In the genomic region with DNA sequence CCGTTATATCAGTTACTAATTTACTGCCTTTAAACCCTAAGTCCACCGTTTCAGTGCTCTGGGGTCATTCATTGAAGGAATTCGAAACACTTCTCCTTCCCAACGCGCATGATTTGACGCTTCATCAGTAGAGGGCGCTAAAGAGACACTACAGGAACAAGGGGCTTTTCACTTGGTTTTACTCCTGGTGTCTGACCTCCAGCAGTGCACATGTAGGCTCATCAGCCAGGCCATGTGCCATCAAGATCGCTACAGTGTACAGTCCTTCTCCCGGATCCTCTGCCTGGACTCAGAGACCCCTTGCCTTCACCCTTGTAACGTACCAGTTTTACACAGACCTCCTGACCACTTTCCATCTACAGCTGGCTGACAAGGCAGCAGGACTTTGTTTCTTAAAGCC, we compare ENCODE assay signal across 9 mouse cellular contexts.
A peak's percentile ranks its signal among the peaks of the same experiment; 100 is the strongest.
DNase-seq lines count a peak whose midpoint lies in the region; ATAC-seq and TF ChIP-seq lines count a peak whose summit lies in the region.
"Had no signal": no experiment of that assay in that cellular context is flagged by ENCODE, and none has a peak within 500 bp of the region (broad histone marks: within the 10 kb centered on the region; RNA-seq: fewer than 3 reads in every experiment).

No protein-coding gene starts in this region.

- no peak overlapping the region for H3K4me2 ChIP-seq in hindbrain, embryonic 12.5 days (replicated peaks)
- H3K4me2 ChIP-seq in lung, postnatal 0 days (replicated peaks; ENCODE audit: low read depth, low read length): no peak overlapping the region
- H3K4me2 ChIP-seq: liver, embryonic 15.5 days had no signal

- TF ChIP-seq EP300 in lung, postnatal 0 days (IDR thresholded peaks at IDR 0.05): no peak

- no peaks in the 10 kb centered on the region; the same call in 1 of the 2 replicates for H3K27me3 ChIP-seq in hindbrain, embryonic 12.5 days
- H3K27me3 ChIP-seq in lung, postnatal 0 days (replicated peaks; ENCODE audit: insufficient read depth, low read length): no peaks in the 10 kb centered on the region
- H3K27me3 ChIP-seq: liver, embryonic 15.5 days had no signal

- H3K4me1 ChIP-seq in hindbrain, embryonic 12.5 days: peaks cover 6% of the 10 kb centered on the region; the same call in 1 of the 2 replicates
- no peaks in the 10 kb centered on the region for H3K4me1 ChIP-seq in lung, postnatal 0 days (ENCODE audit: insufficient read depth, low read depth, low read length)
- H3K4me1 ChIP-seq: liver, embryonic 15.5 days had no signal

- DNase-seq in MEL-GATA-1-ER (ENCODE audit: extremely low read depth, low read depth): peak; percentile 73
- peak; percentile 32 for DNase-seq in cerebellum, adult 11 months
- DNase-seq in layer of hippocampus, adult 9-11 months: peak; percentile 73
- DNase-seq in lung, postnatal 0 days (ENCODE audit: low spot score): peak; percentile 89
- peak; percentile 51 for DNase-seq in ovary, postnatal 36 days (ENCODE audit: low spot score)
- peak; percentile 61 for DNase-seq in thymus, postnatal 4 days

- H3K9me3 ChIP-seq in hindbrain, embryonic 12.5 days (replicated peaks): no peaks in the 10 kb centered on the region
- no peaks in the 10 kb centered on the region for H3K9me3 ChIP-seq in lung, postnatal 0 days (ENCODE audit: low read length)
- H3K9me3 ChIP-seq: liver, embryonic 15.5 days had no signal

- peak; percentile 97 for TF ChIP-seq CTCF in lung, postnatal 0 days (IDR thresholded peaks at IDR 0.05)

- H3K27ac ChIP-seq in hindbrain, embryonic 12.5 days: no peak overlapping the region
- H3K27ac ChIP-seq in lung, postnatal 0 days (ENCODE audit: low read length): no peak overlapping the region
- H3K27ac ChIP-seq: liver, embryonic 15.5 days had no signal

- no peaks in the 10 kb centered on the region for H3K36me3 ChIP-seq in hindbrain, embryonic 12.5 days
- no peaks in the 10 kb centered on the region for H3K36me3 ChIP-seq in lung, postnatal 0 days (ENCODE audit: insufficient read depth, low read length)
- H3K36me3 ChIP-seq: liver, embryonic 15.5 days had no signal

- no peak overlapping the region for H3K9ac ChIP-seq in hindbrain, embryonic 12.5 days
- no peak overlapping the region for H3K9ac ChIP-seq in lung, postnatal 0 days (replicated peaks; ENCODE audit: low read depth)
- H3K9ac ChIP-seq: liver, embryonic 15.5 days had no signal

- ATAC-seq in frontal cortex, adult (ENCODE audit: low TSS enrichment): peak; percentile 72
- ATAC-seq in hindbrain, embryonic 12.5 days (ENCODE audit: low FRiP score): peak; percentile 50
- ATAC-seq in lung, postnatal 0 days: peak; percentile 52

- no peak overlapping the region for H3K4me3 ChIP-seq in hindbrain, embryonic 12.5 days
- H3K4me3 ChIP-seq in lung, postnatal 0 days (ENCODE audit: low read depth, low read length): no peak overlapping the region
- H3K4me3 ChIP-seq: liver, embryonic 15.5 days had no signal

- 10% methylated on average over 10 of the region's 10 CpGs for WGBS in hindbrain, embryonic 12.5 days
- 6% methylated on average over 10 of the region's 10 CpGs for WGBS in lung, postnatal 0 days

Comparison
In these comparisons a context has a peak if more than half of its experiments do, and no peak if none do; other contexts are left out.
1. DNase-seq: peak in every context shown above with its lines; median percentile 89 in lung, postnatal 0 days; 73 in MEL-GATA-1-ER; 73 in layer of hippocampus, adult 9-11 months; 61 in thymus, postnatal 4 days; 51 in ovary, postnatal 36 days; 32 in cerebellum, adult 11 months.